Mouse (Mus musculus) midbrain, embryonic 10.5 days (tissue): Measurements from ENCODE around the gene Mfsd4a. TPM values are rescaled to one million over a fixed set of nuclear protein-coding genes. Genes with fewer than 3 reads are reported as not detected.

Source experiments
- DNase-seq: peaks from one replicate; pipeline ENCODE4 v3.0.0-alpha.2; 2017; ENCODE audit warnings: low spot score
- H3K27ac ChIP-seq: fragments of 300-500 bp; sonication (generic); replicated peaks from 2 replicates; pipeline ENCODE4 v1.5.1; 2016; ENCODE audit warnings: mild to moderate bottlenecking
- H3K27me3 ChIP-seq: fragments of 300-500 bp; sonication (generic); 2 replicates; pipeline ENCODE4 v1.6.1; 2016; ENCODE audit warnings: low read depth, mild to moderate bottlenecking; ENCODE audit not compliant: poor library complexity, severe bottlenecking
- H3K36me3 ChIP-seq: fragments of 300-500 bp; sonication (generic); 2 replicates; pipeline ENCODE4 v1.6.1; 2016; ENCODE audit warnings: mild to moderate bottlenecking, moderate library complexity
- H3K4me1 ChIP-seq: fragments of 300-500 bp; sonication (generic); 2 replicates; pipeline ENCODE4 v1.6.1; 2016
- H3K4me3 ChIP-seq: fragments of 300-500 bp; sonication (generic); 2 replicates; pipeline ENCODE4 v1.5.1; 2016; ENCODE audit warnings: mild to moderate bottlenecking, moderate library complexity
- H3K9me3 ChIP-seq: fragments of 300-500 bp; sonication (generic); replicated peaks from 2 replicates; pipeline ENCODE4 v1.6.1; 2016; ENCODE audit warnings: mild to moderate bottlenecking
- WGBS: fragments of 180-500 bp; shearing (Covaris S2); methylation state at CpG from one replicate; pipeline ENCODE4 v1.1.7; 2016; 5-methylcytosine and 5-hydroxymethylcytosine counted together
- polyA plus RNA-seq: library from polyadenylated mRNA; unstranded; fragments of >200 nt; fragmentation: Nextera tagmentation; extraction: Ambion mirVana; gene quantifications from 2 replicates; pipeline ENCODE4 v1.2.1, GENCODE M21; 2016

The Mfsd4a gene
- polyA plus RNA-seq, 1 experiment from 2014 or later, result 8.1 TPM

DNA sequence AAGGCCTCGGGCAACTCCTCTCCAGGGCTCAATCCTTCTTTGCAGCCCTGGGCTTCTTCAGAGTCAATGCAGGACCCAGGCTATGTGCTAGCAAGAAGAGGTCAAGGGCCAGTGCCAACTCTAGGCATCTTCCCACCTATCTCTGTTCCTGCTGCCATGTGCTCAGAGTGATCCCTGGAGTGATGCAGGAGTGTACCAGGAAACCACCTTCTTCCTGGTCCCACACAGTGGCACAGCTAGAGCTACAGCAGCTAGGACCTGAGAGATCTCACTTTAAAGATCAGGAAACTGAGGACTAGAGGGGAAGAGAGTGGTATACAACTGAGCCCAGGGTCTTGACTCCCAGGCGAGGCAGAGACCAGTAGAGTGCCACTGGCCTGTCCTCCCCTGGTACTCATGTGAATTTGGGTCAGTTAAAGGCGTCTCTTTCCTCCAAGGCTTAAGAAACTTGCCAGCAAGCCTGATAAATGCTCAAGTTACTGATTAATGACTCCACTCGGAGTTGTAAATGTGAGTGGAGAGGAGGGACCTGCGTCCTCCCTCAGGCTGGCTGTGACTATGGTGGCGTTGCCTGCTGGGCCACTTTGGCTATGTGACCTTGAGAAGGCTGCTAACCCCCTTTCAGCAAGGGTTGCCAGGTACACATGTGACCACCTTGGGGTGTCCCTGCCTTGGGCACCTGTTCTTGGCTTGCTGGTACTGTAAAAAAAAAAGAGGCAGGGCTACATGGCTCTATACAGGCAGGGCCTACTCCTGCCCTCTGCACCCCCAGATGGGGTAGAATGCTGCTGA is 5.9 kb downstream of the Mfsd4a start:
- no peaks in the 10 kb centered on the region for H3K9me3 ChIP-seq
- DNase-seq, result no peak
- peaks cover 29% of the 10 kb centered on the region for H3K27me3 ChIP-seq
- peaks cover 4% of the 10 kb centered on the region for H3K4me1 ChIP-seq
- no peaks in the 10 kb centered on the region for H3K36me3 ChIP-seq
- no peak overlapping the region for H3K4me3 ChIP-seq
- 78% methylated on average over 6 of the region's 6 CpGs for WGBS
- no peak overlapping the region for H3K27ac ChIP-seq

DNA sequence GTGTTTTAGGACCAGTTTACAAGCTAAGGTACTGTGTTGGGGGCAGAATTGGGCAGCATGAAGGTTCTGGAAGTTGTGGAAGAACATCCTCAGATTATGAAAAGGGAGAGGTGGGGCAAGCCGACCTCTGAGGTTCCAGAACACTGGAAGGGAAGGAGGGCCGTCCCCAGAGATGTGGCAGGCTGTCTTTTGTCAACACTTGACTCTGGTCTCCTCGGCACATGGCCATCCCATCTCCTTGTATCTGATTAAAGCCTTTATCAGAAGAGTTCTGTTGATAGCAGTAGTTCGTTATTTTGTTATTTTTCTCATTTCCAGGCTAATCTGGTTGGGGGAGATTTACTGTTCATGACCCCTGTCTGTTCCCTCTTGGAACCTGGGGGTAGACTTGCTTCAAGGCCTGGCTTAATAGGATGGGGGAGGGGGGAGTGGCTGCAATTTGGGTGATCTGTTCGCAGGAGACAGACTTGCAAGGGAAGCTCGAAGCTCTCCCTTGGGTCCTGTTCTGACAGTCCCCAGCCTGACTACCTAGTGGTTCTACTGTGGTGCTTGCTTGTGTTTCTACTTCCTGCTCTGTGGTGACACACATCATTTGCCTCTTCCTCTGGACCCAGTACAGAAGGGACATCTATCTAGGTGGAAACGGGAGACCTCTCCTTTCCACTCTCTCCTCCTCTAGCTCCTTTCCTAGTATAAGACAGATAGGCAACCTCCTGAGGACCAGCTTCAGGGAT is 7.7 kb downstream of the Mfsd4a start:
- Histone ChIP-seq H3K27ac (no peak overlapping the region), H3K27me3 (peaks cover 11% of the 10 kb centered on the region), H3K4me1 (peaks cover 3% of the 10 kb centered on the region; the same call in 1 of the 2 replicates), H3K4me3 (no peak overlapping the region), H3K36me3 (no peaks in the 10 kb centered on the region), H3K9me3 (no peaks in the 10 kb centered on the region)
- 66% methylated on average over 7 of the region's 7 CpGs for WGBS
- no peak for DNase-seq

- Histone ChIP-seq H3K9me3 (no peaks in the 10 kb centered on the region), H3K36me3 (no peaks in the 10 kb centered on the region), H3K27me3 (peaks cover 5% of the 10 kb centered on the region; the same call in 1 of the 2 replicates), H3K4me1 (no peaks in the 10 kb centered on the region), H3K4me3 (no peak overlapping the region), H3K27ac (no peak overlapping the region)
- WGBS, result 94% methylated on average over 5 of the region's 5 CpGs
- DNase-seq, result no peak
Measured at GRCm38 (mm10) chr1:132058558-132058957, 9.3 kb downstream of the Mfsd4a start.

- Histone ChIP-seq H3K4me1 (0 out of 2 replicates have a peak, but pooled peaks cover 7% of the 10 kb centered on the region), H3K4me3 (no peak overlapping the region), H3K27me3 (peaks cover under 1% of the 10 kb centered on the region; the same call in 1 of the 2 replicates), H3K27ac (no peak overlapping the region), H3K36me3 (no peaks in the 10 kb centered on the region), H3K9me3 (no peaks in the 10 kb centered on the region)
- no peak for DNase-seq
- 85% methylated on average over 7 of the region's 7 CpGs for WGBS
Measured at GRCm38 (mm10) chr1:132055054-132055664, 12.7 kb downstream of the Mfsd4a start.

DNA sequence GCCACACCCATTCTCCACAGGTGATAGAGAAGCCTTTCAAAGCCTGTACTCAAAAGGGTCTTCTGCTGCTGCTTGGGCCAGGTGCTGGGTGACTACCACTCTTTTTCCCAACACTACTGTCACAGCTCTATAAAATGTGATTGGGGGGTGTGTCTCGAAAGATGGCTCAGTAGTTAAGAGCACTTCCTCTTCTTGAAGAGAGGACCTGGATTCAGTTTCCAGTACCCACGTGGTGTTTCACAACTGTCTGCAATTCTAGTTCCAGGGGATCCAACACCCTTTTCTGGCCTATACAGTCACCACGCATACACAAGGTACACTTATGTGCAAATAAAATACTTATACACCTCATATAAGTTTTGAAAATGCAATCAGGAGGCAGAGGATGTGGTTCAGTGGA is 13.5 kb downstream of the Mfsd4a start:
- 0 out of 2 replicates have a peak, but pooled peaks cover 7% of the 10 kb centered on the region for H3K4me1 ChIP-seq
- H3K4me3 ChIP-seq, result no peak overlapping the region
- DNase-seq, result no peak
- H3K27me3 ChIP-seq, result no peaks in the 10 kb centered on the region
- H3K36me3 ChIP-seq, result no peaks in the 10 kb centered on the region
- no peaks in the 10 kb centered on the region for H3K9me3 ChIP-seq
- no peak overlapping the region for H3K27ac ChIP-seq
- 84% methylated on average over 3 of the region's 3 CpGs for WGBS

- WGBS, result 82% methylated on average over 3 of the region's 3 CpGs
- no peaks in the 10 kb centered on the region for H3K9me3 ChIP-seq
- H3K27me3 ChIP-seq, result no peaks in the 10 kb centered on the region
- no peak overlapping the region for H3K4me3 ChIP-seq
- DNase-seq, result no peak
- H3K27ac ChIP-seq, result no peak overlapping the region
- H3K4me1 ChIP-seq, result 0 out of 2 replicates have a peak, but pooled peaks cover 7% of the 10 kb centered on the region
- H3K36me3 ChIP-seq, result no peaks in the 10 kb centered on the region
Measured at GRCm38 (mm10) chr1:132051746-132052145, 16.1 kb downstream of the Mfsd4a start.

DNA sequence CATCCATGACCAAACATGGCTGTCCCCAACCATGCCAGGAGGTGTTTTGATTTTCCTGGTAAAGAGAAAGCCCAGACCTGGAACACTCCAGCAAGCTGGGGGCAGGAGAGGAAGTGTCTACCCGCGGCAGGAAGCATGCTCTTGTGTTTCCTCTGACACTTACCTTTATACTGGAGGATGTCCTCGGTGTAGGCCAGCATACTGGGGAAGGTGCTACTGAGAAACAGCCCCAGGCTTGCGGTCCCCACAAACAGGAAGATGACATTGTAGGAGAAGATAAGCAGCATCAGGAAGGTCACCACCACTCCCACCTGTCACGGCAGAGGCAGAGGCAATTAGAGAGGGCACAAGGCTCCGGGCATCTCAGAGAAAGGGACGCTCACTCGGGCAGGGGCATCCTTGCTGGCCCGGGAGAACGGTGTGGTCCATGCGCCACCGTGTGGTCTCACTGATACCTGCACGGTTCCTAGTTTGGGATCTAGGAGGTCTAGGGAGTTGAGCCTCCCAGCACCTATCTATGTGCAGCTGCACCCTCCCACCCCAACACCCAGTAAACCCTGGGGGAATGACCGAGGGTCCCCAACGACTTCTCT is 21.6 kb downstream of the Mfsd4a start:
- Histone ChIP-seq H3K4me3 (no peak overlapping the region), H3K27me3 (no peaks in the 10 kb centered on the region), H3K4me1 (no peaks in the 10 kb centered on the region), H3K27ac (no peak overlapping the region), H3K9me3 (no peaks in the 10 kb centered on the region), H3K36me3 (no peaks in the 10 kb centered on the region)
- DNase-seq, result peak; percentile 62
- WGBS, result 30% methylated on average over 15 of the region's 15 CpGs

GRCm38 (mm10) chr1:132043759-132044158 is 24.1 kb downstream of the Mfsd4a start:
- Histone ChIP-seq H3K27ac (no peak overlapping the region), H3K9me3 (no peaks in the 10 kb centered on the region), H3K27me3 (no peaks in the 10 kb centered on the region), H3K4me1 (no peaks in the 10 kb centered on the region), H3K36me3 (no peaks in the 10 kb centered on the region), H3K4me3 (no peak overlapping the region)
- WGBS, result 69% methylated on average over 4 of the region's 4 CpGs
- no peak for DNase-seq

- no peak for DNase-seq
- 78% methylated on average over 9 of the region's 9 CpGs for WGBS
- Histone ChIP-seq H3K4me3 (no peak overlapping the region), H3K27me3 (no peaks in the 10 kb centered on the region), H3K27ac (no peak overlapping the region), H3K4me1 (no peaks in the 10 kb centered on the region), H3K9me3 (no peaks in the 10 kb centered on the region), H3K36me3 (peaks cover 6% of the 10 kb centered on the region)
Measured at GRCm38 (mm10) chr1:132040201-132040621, 27.7 kb downstream of the Mfsd4a start.

- H3K4me1 ChIP-seq, result no peaks in the 10 kb centered on the region
- H3K4me3 ChIP-seq, result no peak overlapping the region
- DNase-seq, result no peak
- WGBS, result 86% methylated on average over 5 of the region's 5 CpGs
- H3K36me3 ChIP-seq, result peaks cover 20% of the 10 kb centered on the region
- no peaks in the 10 kb centered on the region for H3K9me3 ChIP-seq
- no peak overlapping the region for H3K27ac ChIP-seq
- H3K27me3 ChIP-seq, result no peaks in the 10 kb centered on the region
Measured at GRCm38 (mm10) chr1:132038753-132039152, 29.1 kb downstream of the Mfsd4a start.

DNA sequence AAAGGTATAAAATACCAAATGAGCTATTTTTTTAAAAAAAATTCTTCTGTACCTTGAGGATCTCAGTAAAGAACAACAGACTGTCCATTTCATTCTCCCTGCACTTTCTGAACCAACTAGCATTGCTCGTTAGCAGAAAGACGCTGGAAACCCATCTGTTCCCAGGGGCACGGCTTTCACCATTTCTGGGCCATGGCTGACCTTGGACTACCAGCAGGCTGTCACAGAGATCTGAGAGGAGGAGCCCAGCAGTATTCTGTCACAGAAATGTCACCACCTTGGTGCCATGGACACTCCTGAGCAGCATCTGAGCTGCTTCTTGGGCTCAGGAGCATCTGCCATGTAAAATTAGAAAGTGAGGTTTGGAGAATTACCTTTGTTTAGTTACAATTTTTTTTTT is 30.1 kb downstream of the Mfsd4a start:
- H3K9me3 ChIP-seq, result no peaks in the 10 kb centered on the region
- peaks cover 29% of the 10 kb centered on the region for H3K36me3 ChIP-seq
- H3K4me1 ChIP-seq, result no peaks in the 10 kb centered on the region
- DNase-seq, result no peak
- WGBS, result 94% methylated on average over 3 of the region's 3 CpGs
- H3K27me3 ChIP-seq, result no peaks in the 10 kb centered on the region
- no peak overlapping the region for H3K27ac ChIP-seq
- no peak overlapping the region for H3K4me3 ChIP-seq

DNA sequence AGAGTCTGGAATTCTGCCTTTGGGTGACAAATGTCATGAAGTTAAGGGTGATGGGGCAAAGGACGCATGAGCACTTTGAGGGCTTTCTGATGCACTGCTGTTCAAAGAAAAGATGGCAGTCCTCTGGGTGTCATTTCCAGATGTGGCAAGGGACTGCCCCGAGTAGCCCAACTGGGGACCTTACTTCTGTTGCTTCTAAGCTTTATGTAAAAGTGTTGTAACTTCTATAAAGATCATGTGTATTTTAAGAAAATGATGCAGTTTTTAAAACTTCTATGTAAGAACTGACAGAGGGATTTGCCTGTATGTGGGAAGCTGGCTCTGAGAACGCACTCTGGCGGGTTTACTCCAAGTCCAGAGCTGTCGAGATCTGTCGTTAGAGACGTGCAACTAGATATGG is 35.7 kb downstream of the Mfsd4a start:
- WGBS, result 93% methylated on average over 7 of the region's 7 CpGs
- no peak for DNase-seq
- H3K9me3 ChIP-seq, result no peaks in the 10 kb centered on the region
- H3K27ac ChIP-seq, result no peak overlapping the region
- H3K4me3 ChIP-seq, result no peak overlapping the region
- peaks cover 80% of the 10 kb centered on the region for H3K36me3 ChIP-seq
- no peaks in the 10 kb centered on the region for H3K27me3 ChIP-seq
- H3K4me1 ChIP-seq, result no peaks in the 10 kb centered on the region
